Mouse (Mus musculus): ENCODE measurements at regions not wholly inside any gene's neighbourhood (a gene's known extent, or its start where the extent isn't known, plus 50 kb on each side); places are given as distances from the start of the nearest gene placed in this dataset.

DNA sequence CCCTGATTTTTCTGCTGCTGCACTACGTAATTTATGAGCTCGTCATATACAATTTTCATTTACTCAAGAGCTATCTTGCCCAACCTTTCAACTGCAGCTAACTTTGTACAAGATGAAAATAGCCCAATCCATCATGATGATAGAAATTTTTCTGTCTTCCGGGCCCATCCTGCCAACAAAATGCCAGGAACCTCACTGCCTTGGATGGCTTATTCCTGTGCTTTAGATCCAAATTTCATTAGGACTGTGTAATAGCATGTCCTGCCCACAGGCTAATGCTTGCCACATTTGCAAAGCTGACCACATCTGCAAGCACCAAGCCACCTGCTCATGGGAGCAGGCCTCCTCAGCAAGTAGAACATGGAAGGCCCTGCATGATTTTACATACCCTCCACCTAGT is 105.7 kb upstream of the Rgma start:
- TF ChIP-seq USF1 (IDR thresholded peaks at IDR 0.05; ENCODE audit: low read depth) (no peak), CTCF (IDR thresholded peaks at IDR 0.05; ENCODE audit: control insufficient read depth, insufficient read depth, insufficient read length) (no peak), FOSL1 (IDR thresholded peaks at IDR 0.05; ENCODE audit: insufficient read depth, low read length, poor library complexity, severe bottlenecking) (no peak)
